In the genomic region with DNA sequence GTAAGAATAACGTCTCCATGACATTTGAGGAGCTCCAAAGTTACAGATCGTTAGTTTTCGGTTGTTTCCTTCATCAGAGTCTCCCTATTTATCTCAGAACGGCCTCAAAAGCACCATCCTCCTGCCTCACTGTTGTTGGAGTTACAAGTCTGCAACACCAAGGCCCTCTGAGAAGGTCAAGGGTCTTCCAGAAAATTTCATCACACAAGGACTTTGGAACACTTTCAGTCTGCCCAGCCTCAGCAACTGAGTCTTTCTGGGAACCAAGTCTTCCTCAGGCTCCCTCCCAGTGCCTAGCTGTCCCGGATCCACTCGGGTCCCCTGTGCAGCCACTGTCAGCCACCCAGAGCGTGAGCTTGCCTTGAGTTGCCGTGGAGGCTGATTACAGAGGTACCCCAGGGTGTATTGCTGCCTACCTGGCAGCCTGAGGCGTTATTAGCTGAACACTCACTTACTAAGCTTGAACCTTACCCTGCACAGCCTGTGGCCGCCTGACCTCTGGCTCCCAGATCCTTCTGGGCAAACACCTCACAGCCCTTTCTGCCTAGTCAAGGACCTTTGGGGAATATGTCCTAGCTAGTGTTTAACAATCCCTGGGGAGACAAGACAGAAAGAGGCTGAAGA, we compare ENCODE assay signal across 10 mouse cellular contexts. TPM values are rescaled to one million over a fixed set of nuclear protein-coding genes. Genes with fewer than 3 reads are reported as not detected.
DNase-seq lines count a peak whose midpoint lies in the region; ATAC-seq lines count a peak whose summit lies in the region.
"Had no signal": no experiment of that assay in that cellular context is flagged by ENCODE, and none has a peak within 500 bp of the region (broad histone marks: within the 10 kb centered on the region; RNA-seq: fewer than 3 reads in every experiment).

No protein-coding gene starts in this region.

- H3K27me3 ChIP-seq in heart, embryonic 16.5 days (ENCODE audit: control insufficient read depth, insufficient read depth, low read length): no peaks in the 10 kb centered on the region
- no peaks in the 10 kb centered on the region for H3K27me3 ChIP-seq in embryonic facial prominence, embryonic 12.5 days
- H3K27me3 ChIP-seq in kidney, embryonic 14.5 days (ENCODE audit: control insufficient read depth, insufficient read depth, low read length): no peaks in the 10 kb centered on the region
- H3K27me3 ChIP-seq in liver, embryonic 15.5 days: no peaks in the 10 kb centered on the region

- H3K27ac ChIP-seq in heart, embryonic 16.5 days (ENCODE audit: low read length): no peak overlapping the region
- no peak overlapping the region for H3K27ac ChIP-seq in embryonic facial prominence, embryonic 12.5 days
- no peak overlapping the region for H3K27ac ChIP-seq in kidney, embryonic 14.5 days (ENCODE audit: low read depth, low read length)
- H3K27ac ChIP-seq in liver, embryonic 15.5 days (replicated peaks): peak overlapping the region; percentile 63

- H3K4me3 ChIP-seq in heart, embryonic 16.5 days (ENCODE audit: low read length): no peak overlapping the region
- no peak overlapping the region for H3K4me3 ChIP-seq in embryonic facial prominence, embryonic 12.5 days
- H3K4me3 ChIP-seq in kidney, embryonic 14.5 days (ENCODE audit: low read length): no peak overlapping the region
- peak overlapping the region; percentile 20; the same call in 1 of the 2 replicates for H3K4me3 ChIP-seq in liver, embryonic 15.5 days (replicated peaks)

- 0 out of 2 replicates have a peak, but pooled peaks cover 2% of the 10 kb centered on the region for H3K4me1 ChIP-seq in heart, embryonic 16.5 days (ENCODE audit: control insufficient read depth, insufficient read depth, low read length)
- peaks cover 10% of the 10 kb centered on the region for H3K4me1 ChIP-seq in embryonic facial prominence, embryonic 12.5 days
- no peaks in the 10 kb centered on the region for H3K4me1 ChIP-seq in kidney, embryonic 14.5 days (ENCODE audit: control insufficient read depth, insufficient read depth, low read length)
- H3K4me1 ChIP-seq in liver, embryonic 15.5 days (replicated peaks): peaks cover 24% of the 10 kb centered on the region

- H3K9ac ChIP-seq in heart, embryonic 16.5 days (ENCODE audit: low read length): no peak overlapping the region
- H3K9ac ChIP-seq in embryonic facial prominence, embryonic 12.5 days: 0 out of 2 replicates have a peak overlapping the region, but pooled peaks have one; percentile 11
- no peak overlapping the region for H3K9ac ChIP-seq in kidney, embryonic 14.5 days (ENCODE audit: low read depth, low read length)
- H3K9ac ChIP-seq in liver, embryonic 15.5 days: no peak overlapping the region

- 53% methylated on average over 10 of the region's 10 CpGs for WGBS in heart, embryonic 16.5 days
- WGBS in embryonic facial prominence, embryonic 12.5 days: 41% methylated on average over 10 of the region's 10 CpGs
- WGBS in kidney, embryonic 14.5 days: 42% methylated on average over 10 of the region's 10 CpGs
- 36% methylated on average over 10 of the region's 10 CpGs for WGBS in liver, embryonic 15.5 days (ENCODE audit: insufficient replicate concordance)

- ATAC-seq in heart, embryonic 16.5 days (replicated peaks; ENCODE audit: extremely low read depth, insufficient read depth, low FRiP score): no peak
- no peak for ATAC-seq in embryonic facial prominence, embryonic 12.5 days (ENCODE audit: insufficient number of reproducible peaks, insufficient read depth, low FRiP score, low TSS enrichment)
- ATAC-seq in kidney, embryonic 14.5 days (ENCODE audit: low FRiP score, low TSS enrichment): no peak
- ATAC-seq in liver, embryonic 15.5 days (ENCODE audit: insufficient read depth): peak; percentile 29

- peak overlapping the region; percentile 51 for H3K4me2 ChIP-seq in heart, embryonic 16.5 days (ENCODE audit: low read depth, low read length)
- H3K4me2 ChIP-seq in embryonic facial prominence, embryonic 12.5 days (replicated peaks): peak overlapping the region; percentile 44
- H3K4me2 ChIP-seq in kidney, embryonic 14.5 days (replicated peaks; ENCODE audit: low read depth, low read length): peak overlapping the region; percentile 21
- peak overlapping the region; percentile 57 for H3K4me2 ChIP-seq in liver, embryonic 15.5 days

- no peaks in the 10 kb centered on the region for H3K9me3 ChIP-seq in heart, embryonic 16.5 days (replicated peaks; ENCODE audit: control insufficient read depth, low read length)
- H3K9me3 ChIP-seq in embryonic facial prominence, embryonic 12.5 days: no peaks in the 10 kb centered on the region
- H3K9me3 ChIP-seq in kidney, embryonic 14.5 days (ENCODE audit: control insufficient read depth, low read length): no peaks in the 10 kb centered on the region
- H3K9me3 ChIP-seq in liver, embryonic 15.5 days (replicated peaks): no peaks in the 10 kb centered on the region

- no peak for DNase-seq in heart, adult 18-20 months
- DNase-seq in layer of hippocampus, postnatal 10 days (ENCODE audit: low spot score in 2 of 2): no peak
- DNase-seq in frontal cortex, postnatal 10 days (ENCODE audit: low spot score in 2 of 2): no peak
- DNase-seq in urinary bladder, postnatal 25 days (ENCODE audit: low spot score): no peak
- DNase-seq: thymus, postnatal 36 days had no signal

- no peaks in the 10 kb centered on the region for H3K36me3 ChIP-seq in heart, embryonic 16.5 days (ENCODE audit: control insufficient read depth, insufficient read depth)
- H3K36me3 ChIP-seq in embryonic facial prominence, embryonic 12.5 days: no peaks in the 10 kb centered on the region
- H3K36me3 ChIP-seq in kidney, embryonic 14.5 days (ENCODE audit: control insufficient read depth, insufficient read depth, low read length): no peaks in the 10 kb centered on the region
- H3K36me3 ChIP-seq in liver, embryonic 15.5 days (replicated peaks): no peaks in the 10 kb centered on the region

RNA-seq across cellular contexts. Expression of gene Eno1, which starts 15.4 kb away (rescaled TPM):
- 1,672 and 1,922 TPM in 2 replicates for polyA plus RNA-seq in heart, embryonic 16.5 days (2015; fragmentation: Nextera tagmentation; extraction: Ambion mirVana)
- total RNA-seq in heart, adult 18-20 months (2021): 100 to 1,000 TPM; 118 to 148 TPM
- 1,519 and 1,577 TPM in 2 replicates for polyA plus RNA-seq in embryonic facial prominence, embryonic 12.5 days (2016; fragmentation: Nextera tagmentation; extraction: Ambion mirVana)
- polyA plus RNA-seq in kidney, embryonic 14.5 days (2014; fragmentation: Nextera tagmentation; extraction: Ambion mirVana): 1,584 and 1,728 TPM in 2 replicates
- polyA plus RNA-seq in liver, embryonic 15.5 days (2015; fragmentation: Nextera tagmentation; extraction: Ambion mirVana): 557 and 577 TPM in 2 replicates
- total RNA-seq in layer of hippocampus, postnatal 10 days (2021): 100 to 1,000 TPM; 323 to 338 TPM

RNA-seq across cellular contexts. Expression of gene Car6, which starts 20.0 kb away (rescaled TPM):
- polyA plus RNA-seq in heart, embryonic 16.5 days (2015; fragmentation: Nextera tagmentation; extraction: Ambion mirVana): not detected in 2 replicates
- total RNA-seq in heart, adult 18-20 months (2021): under 1 TPM in 1 of 2 experiments, not detected in 1; 0.41 TPM
- 0.23 and 0.29 TPM in 2 replicates for polyA plus RNA-seq in embryonic facial prominence, embryonic 12.5 days (2016; fragmentation: Nextera tagmentation; extraction: Ambion mirVana)
- not detected in 2 replicates for polyA plus RNA-seq in kidney, embryonic 14.5 days (2014; fragmentation: Nextera tagmentation; extraction: Ambion mirVana)
- polyA plus RNA-seq in liver, embryonic 15.5 days (2015; fragmentation: Nextera tagmentation; extraction: Ambion mirVana): not detected in 2 replicates
- not detected for total RNA-seq in layer of hippocampus, postnatal 10 days (2021)
- polyA plus RNA-seq: large intestine, adult 2 months had no signal
